Comparison of ENCODE assay signal across 9 mouse cellular contexts in genomic region chr8:75315886-75316285, GRCm38 (mm10).
DNase-seq lines count a peak whose midpoint lies in the region; ATAC-seq and TF ChIP-seq lines count a peak whose summit lies in the region.
"Had no signal": no experiment of that assay in that cellular context is flagged by ENCODE, and none has a peak within 500 bp of the region (broad histone marks: within the 10 kb centered on the region; RNA-seq: fewer than 3 reads in every experiment).

No protein-coding gene starts in this region.

- peak; percentile 90 for TF ChIP-seq CTCF in hindbrain, postnatal 0 days (IDR thresholded peaks at IDR 0.05; ENCODE audit: low read depth)
- peak; percentile 90 for TF ChIP-seq CTCF in midbrain, postnatal 0 days (IDR thresholded peaks at IDR 0.05)

- no peaks in the 10 kb centered on the region for H3K4me1 ChIP-seq in embryonic facial prominence, embryonic 12.5 days
- no peaks in the 10 kb centered on the region for H3K4me1 ChIP-seq in hindbrain, postnatal 0 days (ENCODE audit: insufficient read depth, low read length)
- no peaks in the 10 kb centered on the region for H3K4me1 ChIP-seq in midbrain, postnatal 0 days (ENCODE audit: insufficient read depth, low read length)
- H3K4me1 ChIP-seq: heart, embryonic 15.5 days had no signal

- H3K4me3 ChIP-seq in embryonic facial prominence, embryonic 12.5 days = no peak overlapping the region
- H3K4me3 ChIP-seq in hindbrain, postnatal 0 days (ENCODE audit: low read length) = no peak overlapping the region
- H3K4me3 ChIP-seq in midbrain, postnatal 0 days (ENCODE audit: low read depth, low read length) = no peak overlapping the region
- H3K4me3 ChIP-seq: heart, embryonic 15.5 days had no signal

- no peaks in the 10 kb centered on the region for H3K36me3 ChIP-seq in embryonic facial prominence, embryonic 12.5 days
- H3K36me3 ChIP-seq in hindbrain, postnatal 0 days (ENCODE audit: insufficient read depth, low read length) = no peaks in the 10 kb centered on the region
- no peaks in the 10 kb centered on the region for H3K36me3 ChIP-seq in midbrain, postnatal 0 days (ENCODE audit: insufficient read depth, low read length)
- H3K36me3 ChIP-seq: heart, embryonic 15.5 days had no signal

- no peak overlapping the region for H3K4me2 ChIP-seq in embryonic facial prominence, embryonic 12.5 days (replicated peaks)
- H3K4me2 ChIP-seq in hindbrain, postnatal 0 days (ENCODE audit: low read depth, low read length) = no peak overlapping the region
- no peak overlapping the region for H3K4me2 ChIP-seq in midbrain, postnatal 0 days (ENCODE audit: low read depth, low read length, poor library complexity, severe bottlenecking)
- H3K4me2 ChIP-seq: heart, embryonic 15.5 days had no signal

- H3K9ac ChIP-seq in embryonic facial prominence, embryonic 12.5 days = no peak overlapping the region
- H3K9ac ChIP-seq in hindbrain, postnatal 0 days (replicated peaks; ENCODE audit: low read length) = no peak overlapping the region
- H3K9ac ChIP-seq in midbrain, postnatal 0 days (replicated peaks; ENCODE audit: low read length, poor library complexity, severe bottlenecking) = no peak overlapping the region
- H3K9ac ChIP-seq: heart, embryonic 15.5 days had no signal

- DNase-seq in thymus, postnatal 0 days (ENCODE audit: low spot score) = peak; percentile 31
- no peak for DNase-seq in thymus, adult 18-20 months
- DNase-seq in adrenal gland, postnatal 25 days = peak; percentile 20
- peak; percentile 68 for DNase-seq in hindbrain, postnatal 0 days (ENCODE audit: low spot score)
- peak; percentile 10 to 17 for DNase-seq in left cerebral cortex, adult 8-10 months (ENCODE audit: low spot score in 2 of 2)
- peak; percentile 75 for DNase-seq in midbrain, postnatal 0 days (ENCODE audit: low spot score)
- no peak for DNase-seq in spleen, adult 12 weeks (ENCODE audit: low spot score)

- H3K27me3 ChIP-seq in embryonic facial prominence, embryonic 12.5 days = no peaks in the 10 kb centered on the region
- no peaks in the 10 kb centered on the region for H3K27me3 ChIP-seq in hindbrain, postnatal 0 days (ENCODE audit: insufficient read depth, low read length)
- H3K27me3 ChIP-seq in midbrain, postnatal 0 days (ENCODE audit: insufficient read depth, low read length) = no peaks in the 10 kb centered on the region
- H3K27me3 ChIP-seq: heart, embryonic 15.5 days had no signal

- WGBS in embryonic facial prominence, embryonic 12.5 days = 13% methylated on average over 3 of the region's 3 CpGs
- 10% methylated on average over 3 of the region's 3 CpGs for WGBS in hindbrain, postnatal 0 days
- 8% methylated on average over 3 of the region's 3 CpGs for WGBS in midbrain, postnatal 0 days

- H3K27ac ChIP-seq in embryonic facial prominence, embryonic 12.5 days = no peak overlapping the region
- no peak overlapping the region for H3K27ac ChIP-seq in hindbrain, postnatal 0 days
- H3K27ac ChIP-seq in midbrain, postnatal 0 days (ENCODE audit: low read depth, low read length) = no peak overlapping the region
- H3K27ac ChIP-seq: heart, embryonic 15.5 days had no signal

- no peaks in the 10 kb centered on the region for H3K9me3 ChIP-seq in embryonic facial prominence, embryonic 12.5 days
- no peaks in the 10 kb centered on the region for H3K9me3 ChIP-seq in hindbrain, postnatal 0 days (ENCODE audit: low read length)
- H3K9me3 ChIP-seq in midbrain, postnatal 0 days (ENCODE audit: low read length) = no peaks in the 10 kb centered on the region
- H3K9me3 ChIP-seq: heart, embryonic 15.5 days had no signal

- peak; percentile 47; the same call in 1 of the 2 replicates for ATAC-seq in embryonic facial prominence, embryonic 12.5 days (ENCODE audit: insufficient number of reproducible peaks, insufficient read depth, low FRiP score, low TSS enrichment)
- ATAC-seq in hindbrain, postnatal 0 days = peak; percentile 69
- peak; percentile 78 for ATAC-seq in midbrain, postnatal 0 days (ENCODE audit: low FRiP score)

Comparison
In these comparisons a context has a peak if more than half of its experiments do, and no peak if none do; other contexts are left out.
1. DNase-seq: peak in thymus, postnatal 0 days (single experiment), adrenal gland, postnatal 25 days (single experiment), hindbrain, postnatal 0 days (single experiment), left cerebral cortex, adult 8-10 months (2 of 2) and midbrain, postnatal 0 days (single experiment); none in thymus, adult 18-20 months (0 of 2) and spleen, adult 12 weeks (single experiment).
2. Peak in every context shown above with its lines, with median percentiles within 50 percentile points of each other: ATAC-seq.